13 mouse cellular contexts compared by ENCODE assay signal in genomic region chr1:139379621-139379984, GRCm38 (mm10). TPM values are rescaled to one million over a fixed set of nuclear protein-coding genes. Genes with fewer than 3 reads are reported as not detected.
DNase-seq lines count a peak whose midpoint lies in the region; ATAC-seq and TF ChIP-seq lines count a peak whose summit lies in the region.
"Had no signal": no experiment of that assay in that cellular context is flagged by ENCODE, and none has a peak within 500 bp of the region (broad histone marks: within the 10 kb centered on the region; RNA-seq: fewer than 3 reads in every experiment).

No protein-coding gene starts in this region.

- no peaks in the 10 kb centered on the region for H3K36me3 ChIP-seq in heart, embryonic 12.5 days
- H3K36me3 ChIP-seq in lung, embryonic 14.5 days (ENCODE audit: insufficient read depth), result no peaks in the 10 kb centered on the region
- no peaks in the 10 kb centered on the region for H3K36me3 ChIP-seq in liver, embryonic 15.5 days (replicated peaks)
- H3K36me3 ChIP-seq: embryonic facial prominence, embryonic 12.5 days had no signal

- H3K4me1 ChIP-seq in heart, embryonic 12.5 days (replicated peaks), result peaks cover 20% of the 10 kb centered on the region
- no peaks in the 10 kb centered on the region for H3K4me1 ChIP-seq in lung, embryonic 14.5 days (ENCODE audit: insufficient read depth)
- H3K4me1 ChIP-seq in liver, embryonic 15.5 days (replicated peaks), result no peaks in the 10 kb centered on the region
- H3K4me1 ChIP-seq: embryonic facial prominence, embryonic 12.5 days had no signal

- DNase-seq in heart, postnatal 36 days, result no peak
- no peak for DNase-seq in lung, embryonic 14.5 days
- no peak for DNase-seq in lung, postnatal 10 days
- peak; percentile 4 for DNase-seq in heart, postnatal 4 days
- DNase-seq in left cerebral cortex, postnatal 10 days (ENCODE audit: extremely low spot score in 1 of 2, low spot score in 2 of 2), result no peak
- DNase-seq: adrenal gland, postnatal 36 days; cerebellum, adult 11 months; lung, postnatal 4 days; right cerebral cortex, adult 18-20 months had no signal

- WGBS in heart, embryonic 12.5 days, result 11% methylated on average over 4 of the region's 4 CpGs
- WGBS in lung, embryonic 14.5 days, result 13% methylated on average over 4 of the region's 4 CpGs
- WGBS in liver, embryonic 15.5 days (ENCODE audit: insufficient replicate concordance), result 28% methylated on average over 4 of the region's 4 CpGs

- H3K9me3 ChIP-seq in heart, embryonic 12.5 days (replicated peaks), result no peaks in the 10 kb centered on the region
- H3K9me3 ChIP-seq in lung, embryonic 14.5 days (ENCODE audit: low read depth, low read length), result no peaks in the 10 kb centered on the region
- no peaks in the 10 kb centered on the region for H3K9me3 ChIP-seq in liver, embryonic 15.5 days (replicated peaks)
- H3K9me3 ChIP-seq: embryonic facial prominence, embryonic 12.5 days had no signal

- peak; percentile 64 for ATAC-seq in heart, embryonic 12.5 days (ENCODE audit: insufficient number of reproducible peaks, low FRiP score)
- peak; percentile 44; the same call in 1 of the 2 replicates for ATAC-seq in lung, embryonic 14.5 days (ENCODE audit: insufficient read depth)
- ATAC-seq in liver, embryonic 15.5 days (ENCODE audit: insufficient read depth), result peak; percentile 31; the same call in 1 of the 2 replicates

- H3K4me2 ChIP-seq in heart, embryonic 12.5 days, result peak overlapping the region; percentile 32
- no peak overlapping the region for H3K4me2 ChIP-seq in lung, embryonic 14.5 days
- no peak overlapping the region for H3K4me2 ChIP-seq in liver, embryonic 15.5 days
- H3K4me2 ChIP-seq: embryonic facial prominence, embryonic 12.5 days had no signal

- no peak overlapping the region for H3K4me3 ChIP-seq in heart, embryonic 12.5 days
- H3K4me3 ChIP-seq in lung, embryonic 14.5 days (ENCODE audit: low read depth, low read length), result no peak overlapping the region
- no peak overlapping the region for H3K4me3 ChIP-seq in liver, embryonic 15.5 days (replicated peaks)
- H3K4me3 ChIP-seq: embryonic facial prominence, embryonic 12.5 days had no signal

- no peak for TF ChIP-seq CTCF in lung, embryonic 14.5 days (IDR thresholded peaks at IDR 0.05; ENCODE audit: low read depth)

- H3K9ac ChIP-seq in heart, embryonic 12.5 days, result 0 out of 2 replicates have a peak overlapping the region, but pooled peaks have one; percentile 31
- H3K9ac ChIP-seq in lung, embryonic 14.5 days, result no peak overlapping the region
- no peak overlapping the region for H3K9ac ChIP-seq in liver, embryonic 15.5 days
- H3K9ac ChIP-seq: embryonic facial prominence, embryonic 12.5 days had no signal

- H3K27me3 ChIP-seq in heart, embryonic 12.5 days (replicated peaks), result no peaks in the 10 kb centered on the region
- H3K27me3 ChIP-seq in lung, embryonic 14.5 days (ENCODE audit: insufficient read depth, low read length), result no peaks in the 10 kb centered on the region
- no peaks in the 10 kb centered on the region for H3K27me3 ChIP-seq in liver, embryonic 15.5 days
- H3K27me3 ChIP-seq: embryonic facial prominence, embryonic 12.5 days had no signal

- intact Hi-C loops in heart, postnatal 36 days (cut with DNase I), result no loop called here
- intact Hi-C loops in left cerebral cortex, postnatal 10 days (cut with DNase I), result no loop called here

- 0 out of 2 replicates have a peak overlapping the region, but pooled peaks have one; percentile 2 for H3K27ac ChIP-seq in heart, embryonic 12.5 days (ENCODE audit: poor library complexity, severe bottlenecking)
- H3K27ac ChIP-seq in lung, embryonic 14.5 days (ENCODE audit: low read depth), result no peak overlapping the region
- H3K27ac ChIP-seq in liver, embryonic 15.5 days (replicated peaks), result no peak overlapping the region
- H3K27ac ChIP-seq: embryonic facial prominence, embryonic 12.5 days had no signal

RNA-seq across cellular contexts. Expression of gene Crb1, which starts 2.7 kb away (rescaled TPM):
- polyA plus RNA-seq in heart, embryonic 12.5 days (2016; fragmentation: Nextera tagmentation; extraction: Ambion mirVana), result 0.27 and 0.28 TPM in 2 replicates
- under 1 TPM; 0.30 to 0.36 TPM for total RNA-seq in heart, postnatal 36 days (2021)
- not detected in 2 replicates for polyA plus RNA-seq in lung, embryonic 14.5 days (2014; fragmentation: Nextera tagmentation; extraction: Ambion mirVana)
- under 1 TPM; 0.07 to 0.12 TPM for total RNA-seq in heart, postnatal 4 days (2021)
- not detected in 2 replicates for polyA plus RNA-seq in liver, embryonic 15.5 days (2015; fragmentation: Nextera tagmentation; extraction: Ambion mirVana)
- 1 to 10 TPM; 1.1 to 1.2 TPM for total RNA-seq in left cerebral cortex, postnatal 10 days (2021)
- total RNA-seq: adrenal gland, postnatal 36 days had no signal
- polyA plus RNA-seq: large intestine, adult 2 months had no signal

RNA-seq across cellular contexts. Expression of gene Zbtb41, which starts 42.5 kb away (rescaled TPM):
- polyA plus RNA-seq in heart, embryonic 12.5 days (2016; fragmentation: Nextera tagmentation; extraction: Ambion mirVana), result 12.5 and 12.8 TPM in 2 replicates
- 10 to 100 TPM; 22.6 to 23.0 TPM for total RNA-seq in heart, postnatal 36 days (2021)
- polyA plus RNA-seq in lung, embryonic 14.5 days (2014; fragmentation: Nextera tagmentation; extraction: Ambion mirVana), result 14.4 and 15.7 TPM in 2 replicates
- total RNA-seq in heart, postnatal 4 days (2021), result 10 to 100 TPM; 23.6 to 26.3 TPM
- 2.2 and 2.5 TPM in 2 replicates for polyA plus RNA-seq in liver, embryonic 15.5 days (2015; fragmentation: Nextera tagmentation; extraction: Ambion mirVana)
- 10 to 100 TPM; 28.8 to 35.4 TPM for total RNA-seq in left cerebral cortex, postnatal 10 days (2021)
